In the genomic region with DNA sequence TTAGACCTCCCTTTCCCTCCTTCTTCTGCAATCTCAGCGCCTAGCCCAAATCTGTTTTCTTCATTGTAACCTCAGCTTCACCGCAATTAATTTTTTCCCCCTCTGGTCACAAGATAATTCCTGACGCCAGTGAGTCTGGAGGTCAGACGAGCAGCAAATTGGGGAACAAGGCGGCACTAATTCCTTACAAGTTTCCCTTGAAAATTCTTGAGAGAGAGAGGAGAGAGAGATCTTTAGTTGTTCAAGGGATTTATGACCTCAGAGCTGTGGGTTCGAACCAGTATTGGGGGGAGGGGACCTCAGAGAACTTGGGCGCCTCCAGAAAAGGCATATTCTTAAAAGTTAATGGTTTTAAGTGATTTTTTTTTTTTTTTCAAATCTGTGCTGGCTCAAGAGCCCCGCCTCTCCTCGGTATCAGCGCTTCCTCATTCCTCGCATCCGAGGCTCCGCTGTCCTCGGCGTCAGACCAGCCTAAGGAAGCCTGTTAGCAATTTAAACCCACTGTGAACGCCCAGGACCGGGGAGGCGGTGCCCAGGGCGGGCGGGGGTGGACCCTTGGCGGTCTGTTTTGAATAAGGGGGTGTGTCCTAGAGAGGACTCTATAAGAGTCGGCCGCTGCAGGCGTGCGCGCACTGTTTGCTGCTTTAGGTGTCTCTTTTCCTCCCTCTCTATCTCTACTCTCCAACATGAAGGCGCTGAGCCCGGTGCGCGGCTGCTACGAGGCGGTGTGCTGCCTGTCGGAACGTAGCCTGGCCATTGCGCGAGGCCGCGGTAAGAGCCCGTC, we compare ENCODE assay signal across 8 mouse cellular contexts. TPM values are rescaled to one million over a fixed set of nuclear protein-coding genes. Genes with fewer than 3 reads are reported as not detected.
DNase-seq lines count a peak whose midpoint lies in the region; ATAC-seq and TF ChIP-seq lines count a peak whose summit lies in the region.

A gene (plus strand): TSS at position 305 of the 784 bp plus-strand sequence.

- intact Hi-C loops in heart, postnatal 25 days (cut with DNase I) = loop anchor here (10.0 kb wide), 1 partner anchor 321 kb away; a partner anchor contains a TSS

- peak; percentile 95 for DNase-seq in CD4-positive, CD25-positive, alpha-beta regulatory T cell, adult 2 months (ENCODE audit: low read depth, low spot score)
- peak; percentile 98 for DNase-seq in adrenal gland, postnatal 10 days
- DNase-seq in forebrain, embryonic 14.5 days (ENCODE audit: low spot score) = peak; percentile 91
- peak; percentile 97 for DNase-seq in heart, postnatal 25 days (ENCODE audit: low spot score)
- peak in 1 of 2 experiments; percentile 74 for DNase-seq in layer of hippocampus, adult 18-20 months (ENCODE audit: low spot score in 2 of 2)
- peak; percentile 93 for DNase-seq in thymus, adult 2 months

- H3K4me1 ChIP-seq in forebrain, embryonic 14.5 days (ENCODE audit: control insufficient read depth, insufficient read depth, low read length) = peaks cover 37% of the 10 kb centered on the region
- peaks cover 72% of the 10 kb centered on the region for H3K4me1 ChIP-seq in lung, embryonic 15.5 days
- peaks cover 30% of the 10 kb centered on the region for H3K4me1 ChIP-seq in olfactory bulb, adult 2 months (ENCODE audit: control insufficient read depth, insufficient read depth, low read length)
- peaks cover 40% of the 10 kb centered on the region for H3K4me1 ChIP-seq in thymus, adult 2 months (replicated peaks; ENCODE audit: control insufficient read depth, insufficient read depth, low read length)

- peak within 1 kb of the TSS; percentile 52; the same call in 1 of the 2 replicates for H3K27ac ChIP-seq in forebrain, embryonic 14.5 days (ENCODE audit: low read depth, low read length)
- peak within 1 kb of the TSS; percentile 99 for H3K27ac ChIP-seq in lung, embryonic 15.5 days
- H3K27ac ChIP-seq in olfactory bulb, adult 2 months (ENCODE audit: insufficient read depth, low read depth, low read length) = peak within 1 kb of the TSS; percentile 70
- peak within 1 kb of the TSS; percentile 71 for H3K27ac ChIP-seq in thymus, adult 2 months (ENCODE audit: control insufficient read depth, insufficient read depth, low read length)

- peak; percentile 63 for TF ChIP-seq POLR2A in olfactory bulb, adult 2 months (IDR thresholded peaks at IDR 0.05; ENCODE audit: insufficient read depth, low read depth, low read length)
- TF ChIP-seq POLR2A in thymus, adult 2 months (IDR thresholded peaks at IDR 0.05; ENCODE audit: control insufficient read depth, extremely low read depth, insufficient read depth, low read length, poor library complexity) = peak; percentile 99

- H3K36me3 ChIP-seq in forebrain, embryonic 14.5 days (ENCODE audit: control insufficient read depth, insufficient read depth, low read length) = no peaks in the 10 kb centered on the region
- H3K36me3 ChIP-seq in lung, embryonic 15.5 days = no peaks in the 10 kb centered on the region
- peaks cover 5% of the 10 kb centered on the region; the same call in 1 of the 2 replicates for H3K36me3 ChIP-seq in thymus, adult 2 months (ENCODE audit: control insufficient read depth, insufficient read depth, low read length)

- H3K9me3 ChIP-seq in forebrain, embryonic 14.5 days (replicated peaks; ENCODE audit: control insufficient read depth, low read length) = no peaks in the 10 kb centered on the region
- no peaks in the 10 kb centered on the region for H3K9me3 ChIP-seq in lung, embryonic 15.5 days

- ATAC-seq in forebrain, embryonic 14.5 days = peak; percentile 80
- ATAC-seq in lung, embryonic 15.5 days (ENCODE audit: borderline replicate concordance, extremely low read depth, low FRiP score, low TSS enrichment) = peak; percentile 88

- peak within 1 kb of the TSS; percentile 50 for H3K4me3 ChIP-seq in forebrain, embryonic 14.5 days (ENCODE audit: low read depth, low read length)
- peak within 1 kb of the TSS; percentile 92 for H3K4me3 ChIP-seq in lung, embryonic 15.5 days
- H3K4me3 ChIP-seq in olfactory bulb, adult 2 months (ENCODE audit: insufficient read depth, low read depth, low read length) = peak within 1 kb of the TSS; percentile 63
- H3K4me3 ChIP-seq in thymus, adult 2 months (ENCODE audit: control insufficient read depth, insufficient read depth, low read length) = peak within 1 kb of the TSS; percentile 91

- H3K4me2 ChIP-seq in forebrain, embryonic 14.5 days (ENCODE audit: low read length) = peak within 1 kb of the TSS; percentile 89
- H3K4me2 ChIP-seq in lung, embryonic 15.5 days = peak within 1 kb of the TSS; percentile 61

- under 1% methylated on average over 39 of the region's 39 CpGs for WGBS in forebrain, embryonic 14.5 days
- WGBS in lung, embryonic 15.5 days = under 1% methylated on average over 38 of the region's 39 CpGs
- 4% methylated on average over 39 of the region's 39 CpGs for WGBS in olfactory bulb, adult 2 months
- 1% methylated on average over 39 of the region's 39 CpGs for WGBS in thymus, adult 2 months

- peak within 1 kb of the TSS; percentile 71 for H3K9ac ChIP-seq in forebrain, embryonic 14.5 days (ENCODE audit: low read length)
- peak within 1 kb of the TSS; percentile 97 for H3K9ac ChIP-seq in lung, embryonic 15.5 days

- H3K27me3 ChIP-seq in forebrain, embryonic 14.5 days (replicated peaks; ENCODE audit: control insufficient read depth, insufficient read depth, low read length) = peaks cover 29% of the 10 kb centered on the region
- H3K27me3 ChIP-seq in lung, embryonic 15.5 days = no peaks in the 10 kb centered on the region
- no peaks in the 10 kb centered on the region for H3K27me3 ChIP-seq in thymus, adult 2 months (ENCODE audit: control insufficient read depth, insufficient read depth, low read length)

- no peak for TF ChIP-seq CTCF in olfactory bulb, adult 2 months (IDR thresholded peaks at IDR 0.05; ENCODE audit: insufficient read depth, low read depth, low read length)
- no peak for TF ChIP-seq CTCF in thymus, adult 2 months (IDR thresholded peaks at IDR 0.05; ENCODE audit: borderline replicate concordance, control insufficient read depth, extremely low read depth, insufficient read depth, low read length, poor library complexity)

RNA-seq across cellular contexts. Expression of the gene that starts here (rescaled TPM):
- 100 to 1,000 TPM in 1 of 2 experiments, 10 to 100 TPM in 1; 97.2 to 110 TPM for total RNA-seq in adrenal gland, postnatal 10 days (2021)
- 117 and 118 TPM in 2 replicates for polyA plus RNA-seq in forebrain, embryonic 14.5 days (2014; fragmentation: Nextera tagmentation; extraction: Ambion mirVana)
- total RNA-seq in heart, postnatal 25 days (2021) = 10 to 100 TPM; 46.9 to 70.1 TPM
- 10 to 100 TPM; 30.0 to 35.1 TPM for total RNA-seq in layer of hippocampus, adult 18-20 months (2021)
- 498 and 529 TPM in 2 replicates for polyA plus RNA-seq in lung, embryonic 15.5 days (2015; fragmentation: Nextera tagmentation; extraction: Ambion mirVana)
- not detected in 2 replicates for polyA plus RNA-seq in olfactory bulb, adult 2 months (2012; ENCODE audit: insufficient read depth, insufficient read length, low replicate concordance, missing spikeins)
- polyA plus RNA-seq in thymus, adult 2 months (2012; rRNA removed) = 312 and 357 TPM in 2 replicates

Comparison
In these comparisons a context has a peak if more than half of its experiments do, and no peak if none do; other contexts are left out.
1. RNA of the gene that starts here (polyA plus RNA-seq): 498 to 529 TPM in lung, embryonic 15.5 days, 312 to 357 TPM in thymus, adult 2 months and 117 to 118 TPM in forebrain, embryonic 14.5 days; not detected in olfactory bulb, adult 2 months; every median in the first group is over 100 times any median in the second.
2. Peak in every context shown above with its lines, with median percentiles within 50 percentile points of each other: H3K27ac ChIP-seq and H3K4me3 ChIP-seq.